Mouse (Mus musculus) neural tube, embryonic 15.5 days (tissue): ENCODE results near the gene Slc48a1. TPM values are rescaled to one million over a fixed set of nuclear protein-coding genes. Genes with fewer than 3 reads are reported as not detected.

Source experiments
- ATAC-seq: fragments of 200-750 bp; cut with Nextera tagmentation; 2 replicates; pipeline ENCODE4 v1.8.0; 2017; ENCODE audit warnings: mild to moderate bottlenecking, moderate TSS enrichment, moderate library complexity; ENCODE audit not compliant: low FRiP score
- H3K27ac ChIP-seq: fragments of 300-500 bp; sonication (generic); replicated peaks from 2 replicates; pipeline ENCODE4 v1.5.1; 2015; ENCODE audit warnings: mild to moderate bottlenecking, inconsistent platforms
- H3K27me3 ChIP-seq: fragments of 300-500 bp; sonication (generic); replicated peaks from 2 replicates; pipeline ENCODE4 v1.6.1; 2015; ENCODE audit warnings: inconsistent platforms
- H3K36me3 ChIP-seq: fragments of 300-500 bp; sonication (generic); 2 replicates; pipeline ENCODE4 v1.6.1; 2015; ENCODE audit warnings: inconsistent platforms
- H3K4me1 ChIP-seq: fragments of 300-500 bp; sonication (generic); 2 replicates; pipeline ENCODE4 v1.6.1; 2015; ENCODE audit warnings: inconsistent platforms
- H3K4me2 ChIP-seq: fragments of 300-500 bp; sonication (generic); 2 replicates; pipeline ENCODE4 v1.6.1; 2015; ENCODE audit warnings: inconsistent platforms, mild to moderate bottlenecking, moderate library complexity
- H3K4me3 ChIP-seq: fragments of 300-500 bp; sonication (generic); replicated peaks from 2 replicates; pipeline ENCODE4 v1.5.1; 2015; ENCODE audit warnings: mild to moderate bottlenecking, inconsistent platforms
- H3K9ac ChIP-seq: fragments of 300-500 bp; sonication (generic); replicated peaks from 2 replicates; pipeline ENCODE4 v1.6.1; 2015; ENCODE audit warnings: mild to moderate bottlenecking, inconsistent platforms
- H3K9me3 ChIP-seq: fragments of 300-500 bp; sonication (generic); replicated peaks from 2 replicates; pipeline ENCODE4 v1.6.1; 2016; ENCODE audit warnings: inconsistent platforms
- WGBS: fragments of 180-500 bp; shearing (Covaris S2); methylation state at CpG from one replicate; pipeline ENCODE4 v1.1.7; 2015; ENCODE audit warnings: mixed read lengths; 5-methylcytosine and 5-hydroxymethylcytosine counted together
- polyA plus RNA-seq: library from polyadenylated mRNA; unstranded; fragments of >200 nt; fragmentation: Nextera tagmentation; extraction: Ambion mirVana; gene quantifications from 2 replicates; pipeline ENCODE4 v1.2.1, GENCODE M21; 2015

Gene Slc48a1
- polyA plus RNA-seq, 1 experiment from 2014 or later = 101 TPM

GRCm38 (mm10) chr15:97768192-97768591 lies 10.1 kb upstream of the Slc48a1 start:
- H3K9ac ChIP-seq = peak overlapping the region; percentile 46
- no peak for ATAC-seq
- peaks cover 48% of the 10 kb centered on the region for H3K4me1 ChIP-seq
- H3K9me3 ChIP-seq = no peaks in the 10 kb centered on the region
- H3K4me2 ChIP-seq = peak overlapping the region; percentile 90
- WGBS = under 1% methylated on average over 18 of the region's 18 CpGs
- no peaks in the 10 kb centered on the region for H3K36me3 ChIP-seq
- H3K27ac ChIP-seq = peak overlapping the region; percentile 72; the same call in 1 of the 2 replicates
- peak overlapping the region; percentile 46 for H3K4me3 ChIP-seq
- peaks cover 11% of the 10 kb centered on the region for H3K27me3 ChIP-seq

DNA sequence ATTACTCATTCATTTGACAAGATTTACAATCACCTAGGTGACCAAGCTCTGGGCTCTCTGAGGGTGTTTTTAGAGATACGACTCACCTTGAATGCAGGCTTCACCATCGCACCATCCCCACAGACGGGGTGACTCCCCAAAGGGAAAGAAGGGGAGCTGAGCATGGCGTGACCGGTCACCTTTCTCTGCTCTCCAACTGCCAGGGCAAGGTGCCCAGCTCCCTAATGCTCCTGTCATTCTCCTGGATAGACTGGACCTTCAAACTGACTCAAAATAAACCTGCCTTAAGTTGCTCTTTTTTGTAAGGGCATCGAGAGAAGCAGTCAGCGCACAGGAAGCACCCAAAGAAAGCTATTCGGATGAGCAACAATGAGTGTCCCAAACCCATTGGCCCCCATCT lies 8.0 kb upstream of the Slc48a1 start:
- Histone ChIP-seq H3K4me3 (no peak overlapping the region), H3K9me3 (no peaks in the 10 kb centered on the region), H3K36me3 (no peaks in the 10 kb centered on the region), H3K27ac (no peak overlapping the region), H3K27me3 (peaks cover 14% of the 10 kb centered on the region), H3K4me2 (no peak overlapping the region), H3K9ac (no peak overlapping the region), H3K4me1 (peaks cover 38% of the 10 kb centered on the region)
- ATAC-seq = no peak
- 85% methylated on average over 8 of the region's 8 CpGs for WGBS

DNA sequence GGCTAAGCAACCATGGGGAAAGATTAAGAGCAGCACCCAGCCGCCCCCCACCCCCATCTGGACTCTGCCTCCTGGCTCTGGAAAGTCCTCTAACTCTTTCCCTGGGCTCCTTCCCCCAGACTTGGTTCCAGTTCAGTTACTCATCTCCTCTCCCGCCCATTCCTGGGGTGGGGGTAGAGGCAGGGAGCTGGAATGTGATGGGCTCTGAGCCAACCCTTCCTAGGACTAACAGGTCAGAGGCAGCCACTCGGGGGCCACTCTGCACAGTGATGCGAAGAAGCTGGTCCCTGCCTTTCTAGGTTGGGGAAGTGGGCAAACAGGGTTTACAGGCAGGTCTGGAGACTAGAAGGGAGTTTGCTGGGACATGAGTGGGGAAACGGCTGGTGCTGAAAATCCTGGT lies 5.2 kb upstream of the Slc48a1 start:
- Histone ChIP-seq H3K27me3 (peaks cover 15% of the 10 kb centered on the region), H3K4me1 (peaks cover 17% of the 10 kb centered on the region), H3K36me3 (no peaks in the 10 kb centered on the region), H3K4me2 (no peak overlapping the region), H3K4me3 (no peak overlapping the region), H3K27ac (0 out of 2 replicates have a peak overlapping the region, but pooled peaks have one; percentile 56), H3K9me3 (no peaks in the 10 kb centered on the region), H3K9ac (no peak overlapping the region)
- WGBS = 47% methylated on average over 5 of the region's 5 CpGs
- no peak for ATAC-seq

DNA sequence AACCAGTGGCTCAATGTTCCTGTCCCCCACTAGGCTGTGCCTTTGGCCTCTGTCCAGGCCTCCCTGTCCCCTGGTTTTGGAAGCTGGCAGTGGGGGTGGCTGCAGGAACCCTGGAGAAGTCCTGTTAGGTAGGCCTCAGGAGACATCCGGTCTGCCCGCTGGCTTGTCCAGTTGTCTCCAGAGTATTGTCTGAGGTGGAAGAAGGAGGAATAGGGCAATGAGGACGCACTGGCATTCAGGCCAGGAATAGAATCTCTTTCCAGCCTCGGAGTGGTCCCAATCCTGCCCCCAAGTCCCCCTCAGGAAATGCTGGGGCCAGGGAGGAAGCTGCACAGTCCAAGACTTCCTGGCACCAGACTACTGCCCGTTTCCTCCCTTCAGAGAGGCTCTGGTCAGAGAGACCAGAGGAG lies 4.4 kb upstream of the Slc48a1 start:
- Histone ChIP-seq H3K27ac (peak overlapping the region; percentile 56; the same call in 1 of the 2 replicates), H3K36me3 (no peaks in the 10 kb centered on the region), H3K4me1 (peaks cover 9% of the 10 kb centered on the region), H3K27me3 (peaks cover 15% of the 10 kb centered on the region), H3K4me2 (no peak overlapping the region), H3K9ac (no peak overlapping the region), H3K4me3 (no peak overlapping the region), H3K9me3 (no peaks in the 10 kb centered on the region)
- ATAC-seq = no peak
- WGBS = 72% methylated on average over 5 of the region's 5 CpGs

GRCm38 (mm10) chr15:97776514-97776913 lies 1.8 kb upstream of the Slc48a1 start:
- 11% methylated on average over 8 of the region's 8 CpGs for WGBS
- ATAC-seq = no peak
- Histone ChIP-seq H3K9me3 (no peaks in the 10 kb centered on the region), H3K27me3 (0 out of 2 replicates have a peak, but pooled peaks cover 4% of the 10 kb centered on the region), H3K36me3 (no peaks in the 10 kb centered on the region), H3K4me2 (no peak overlapping the region), H3K9ac (no peak overlapping the region), H3K4me3 (no peak overlapping the region), H3K4me1 (peaks cover 17% of the 10 kb centered on the region), H3K27ac (no peak overlapping the region)

DNA sequence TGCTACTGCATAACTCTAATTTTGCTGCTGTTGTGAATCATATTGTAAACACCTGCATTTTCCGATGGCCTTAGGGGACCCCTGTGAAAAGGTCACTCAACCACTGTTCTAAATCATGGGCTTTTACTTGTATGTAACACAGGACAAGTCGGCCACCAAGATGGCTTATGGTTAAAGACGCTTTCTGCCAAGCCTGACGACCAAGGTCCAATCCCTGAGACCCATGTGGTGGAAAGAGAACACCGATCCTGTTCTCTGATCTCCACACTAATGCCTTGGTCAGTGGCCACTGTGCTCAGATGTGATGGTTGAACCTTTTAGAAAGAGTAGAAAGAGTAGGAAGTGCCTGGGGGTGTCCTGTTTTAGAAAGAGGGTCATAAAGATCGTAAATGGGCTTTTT lies 1.4 kb upstream of the Slc48a1 start:
- no peak for ATAC-seq
- WGBS = 77% methylated on average over 6 of the region's 6 CpGs
- Histone ChIP-seq H3K9ac (no peak overlapping the region), H3K4me2 (no peak overlapping the region), H3K9me3 (no peaks in the 10 kb centered on the region), H3K27ac (no peak overlapping the region), H3K4me3 (no peak overlapping the region), H3K4me1 (peaks cover 21% of the 10 kb centered on the region), H3K36me3 (no peaks in the 10 kb centered on the region), H3K27me3 (0 out of 2 replicates have a peak, but pooled peaks cover 4% of the 10 kb centered on the region)

DNA sequence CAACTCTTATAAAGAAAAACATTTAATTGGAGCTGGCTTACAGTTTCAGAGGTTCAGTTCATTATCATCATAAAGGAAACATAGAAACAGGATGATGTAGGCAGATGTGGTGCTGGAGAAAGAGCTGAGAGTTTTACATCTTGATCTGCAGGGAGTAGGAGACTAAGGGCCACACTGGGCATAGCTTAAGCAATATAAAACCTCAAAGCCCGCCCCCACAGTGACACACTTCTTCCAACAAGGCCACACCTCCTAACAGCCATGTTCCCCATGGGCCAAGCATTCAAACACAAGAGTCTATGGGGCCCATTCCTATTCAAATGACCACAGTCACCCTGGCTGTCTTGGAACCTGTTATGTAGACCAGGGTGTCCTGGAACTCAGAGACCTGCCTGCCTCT lies 1.3 kb downstream of the Slc48a1 start:
- Histone ChIP-seq H3K9ac (no peak overlapping the region), H3K27ac (no peak overlapping the region), H3K27me3 (peaks cover 14% of the 10 kb centered on the region), H3K4me3 (no peak overlapping the region), H3K4me1 (peaks cover 22% of the 10 kb centered on the region), H3K9me3 (no peaks in the 10 kb centered on the region), H3K36me3 (no peaks in the 10 kb centered on the region), H3K4me2 (no peak overlapping the region)
- no peak for ATAC-seq
- WGBS = 90% methylated on average over 1 of the region's 1 CpGs

GRCm38 (mm10) chr15:97780611-97781031 lies 2.3 kb downstream of the Slc48a1 start:
- H3K4me3 ChIP-seq = no peak overlapping the region
- 0 out of 2 replicates have a peak overlapping the region, but pooled peaks have one; percentile 23 for H3K27ac ChIP-seq
- H3K9ac ChIP-seq = no peak overlapping the region
- peaks cover 31% of the 10 kb centered on the region for H3K4me1 ChIP-seq
- no peaks in the 10 kb centered on the region for H3K9me3 ChIP-seq
- no peak for ATAC-seq
- 70% methylated on average over 12 of the region's 12 CpGs for WGBS
- H3K27me3 ChIP-seq = peaks cover 11% of the 10 kb centered on the region
- H3K36me3 ChIP-seq = no peaks in the 10 kb centered on the region
- H3K4me2 ChIP-seq = no peak overlapping the region

DNA sequence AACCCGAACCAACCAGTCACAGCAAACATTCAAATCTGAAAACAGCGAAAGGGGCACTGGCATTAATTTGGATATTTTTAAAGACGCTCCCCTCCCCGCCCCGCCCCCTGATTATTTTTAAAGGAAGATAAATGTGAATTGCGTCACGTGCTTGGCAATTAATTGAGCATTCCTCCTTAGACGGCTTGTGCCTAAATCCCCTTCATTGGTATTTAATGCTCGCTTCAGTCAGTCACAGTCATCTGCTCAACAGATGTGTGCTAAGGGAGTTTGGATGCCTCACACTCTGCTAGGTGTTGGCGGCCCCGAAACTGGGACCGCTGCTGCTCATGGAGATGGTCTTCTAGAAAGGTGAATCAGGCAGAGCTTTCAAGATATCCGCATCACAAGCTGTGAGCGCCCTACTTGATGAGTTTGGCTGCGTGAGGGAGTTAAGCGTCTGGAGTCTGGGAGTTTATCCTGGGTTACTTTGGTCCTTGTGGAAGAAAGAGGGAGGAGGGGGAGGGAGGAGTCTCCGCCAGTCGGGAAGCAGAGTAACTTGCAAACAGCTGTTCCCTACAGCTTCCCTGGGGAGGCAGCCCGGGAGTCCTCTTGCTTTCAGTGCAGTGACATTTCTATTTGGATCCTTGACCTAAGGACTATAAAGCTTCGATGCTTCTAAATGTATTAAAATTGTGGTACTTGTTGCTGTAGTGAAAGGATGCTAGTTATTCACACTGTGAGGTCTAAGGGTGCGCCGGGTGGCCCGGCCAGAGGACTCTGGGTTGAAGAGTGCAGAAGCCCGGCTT lies 3.8 kb downstream of the Slc48a1 start:
- peak overlapping the region; percentile 37 for H3K4me2 ChIP-seq
- H3K27me3 ChIP-seq = peaks cover 11% of the 10 kb centered on the region
- peaks cover 46% of the 10 kb centered on the region for H3K4me1 ChIP-seq
- 0 out of 2 replicates have a peak overlapping the region, but pooled peaks have one; percentile 12 for H3K4me3 ChIP-seq
- no peaks in the 10 kb centered on the region for H3K9me3 ChIP-seq
- H3K9ac ChIP-seq = no peak overlapping the region
- 11% methylated on average over 24 of the region's 24 CpGs for WGBS
- no peak for ATAC-seq
- no peaks in the 10 kb centered on the region for H3K36me3 ChIP-seq
- 0 out of 2 replicates have a peak overlapping the region, but pooled peaks have one; percentile 45 for H3K27ac ChIP-seq

- H3K36me3 ChIP-seq = no peaks in the 10 kb centered on the region
- H3K9me3 ChIP-seq = no peaks in the 10 kb centered on the region
- H3K4me1 ChIP-seq = peaks cover 51% of the 10 kb centered on the region
- no peak for ATAC-seq
- WGBS = 8% methylated on average over 9 of the region's 9 CpGs
- H3K27ac ChIP-seq = no peak overlapping the region
- H3K4me3 ChIP-seq = 0 out of 2 replicates have a peak overlapping the region, but pooled peaks have one; percentile 12
- peak overlapping the region; percentile 37 for H3K4me2 ChIP-seq
- H3K9ac ChIP-seq = no peak overlapping the region
- H3K27me3 ChIP-seq = peaks cover 11% of the 10 kb centered on the region
Observed at GRCm38 (mm10) chr15:97782749-97783105, 4.4 kb downstream of the Slc48a1 start.

DNA sequence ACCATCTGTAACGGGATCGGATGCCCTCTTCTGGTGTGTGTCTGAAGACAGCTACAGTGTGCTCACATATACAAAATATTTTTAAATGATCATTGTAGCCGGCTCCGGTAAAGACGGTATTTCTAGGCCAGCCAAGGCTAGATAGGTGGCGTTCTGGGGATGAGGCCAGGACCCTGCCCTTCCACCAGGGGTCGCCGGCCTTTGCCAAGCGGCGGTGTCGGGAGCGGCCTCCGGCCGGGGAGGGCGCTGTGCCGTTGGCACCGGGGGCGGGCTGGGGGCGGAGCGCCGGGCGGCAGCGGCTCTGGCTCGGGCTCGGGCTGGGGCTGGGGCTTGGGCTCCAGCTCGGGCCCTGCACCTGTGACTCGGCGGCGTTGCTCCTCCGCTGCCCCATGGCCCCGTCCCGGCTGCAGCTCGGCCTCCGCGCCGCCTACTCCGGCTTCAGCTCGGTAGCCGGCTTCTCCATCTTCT lies 5.8 kb downstream of the Slc48a1 start:
- Histone ChIP-seq H3K9me3 (no peaks in the 10 kb centered on the region), H3K4me2 (peak overlapping the region; percentile 68), H3K36me3 (no peaks in the 10 kb centered on the region), H3K27ac (peak overlapping the region; percentile 75), H3K9ac (peak overlapping the region; percentile 92), H3K27me3 (peaks cover 11% of the 10 kb centered on the region), H3K4me3 (peak overlapping the region; percentile 80), H3K4me1 (peaks cover 64% of the 10 kb centered on the region)
- peak; percentile 88 for ATAC-seq
- WGBS = 3% methylated on average over 33 of the region's 39 CpGs

GRCm38 (mm10) chr15:97784561-97785161 lies 6.3 kb downstream of the Slc48a1 start:
- H3K36me3 ChIP-seq = no peaks in the 10 kb centered on the region
- WGBS = 4% methylated on average over 44 of the region's 45 CpGs
- H3K27ac ChIP-seq = peak overlapping the region; percentile 75
- peak; percentile 68 for ATAC-seq
- H3K27me3 ChIP-seq = peaks cover 11% of the 10 kb centered on the region
- H3K4me2 ChIP-seq = peak overlapping the region; percentile 68
- peaks cover 64% of the 10 kb centered on the region for H3K4me1 ChIP-seq
- no peaks in the 10 kb centered on the region for H3K9me3 ChIP-seq
- H3K9ac ChIP-seq = peak overlapping the region; percentile 92
- H3K4me3 ChIP-seq = peak overlapping the region; percentile 80
